Mouse (Mus musculus): ENCODE measurements at regions not wholly inside any gene's neighbourhood (a gene's known extent, or its start where the extent isn't known, plus 50 kb on each side); places are given as distances from the start of the nearest gene placed in this dataset.

DNA sequence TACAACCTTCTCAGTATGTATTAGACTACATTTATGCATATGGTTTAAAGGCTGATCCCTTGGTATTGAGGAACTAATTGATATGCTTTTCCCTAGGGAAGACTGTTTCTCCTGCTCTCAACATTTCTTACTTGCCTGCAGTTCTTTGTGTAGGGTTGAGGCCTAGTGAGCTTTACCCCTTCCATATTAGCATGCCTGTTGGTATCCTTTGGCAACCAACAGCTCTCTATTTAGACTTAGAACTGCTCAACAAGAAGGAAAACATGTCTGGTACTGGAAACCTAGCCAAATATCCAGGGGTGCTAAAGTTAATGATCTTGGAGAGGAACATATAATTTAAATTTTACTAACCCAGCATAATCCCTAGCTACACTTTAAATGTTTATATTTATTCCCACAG, 270.9 kb upstream of the Tmem161b start:
- TF ChIP-seq CTCF (IDR thresholded peaks at IDR 0.05; ENCODE audit: low read depth) (no peak), EP300 (IDR thresholded peaks at IDR 0.05; ENCODE audit: low read depth) (no peak)

All from heart, postnatal 0 days (tissue).